Mouse (Mus musculus) liver, embryonic 14 days (tissue): ENCODE measurements around the gene Alpk1. TPM values are rescaled to one million over a fixed set of nuclear protein-coding genes. Genes with fewer than 3 reads are reported as not detected.

Experiments used
- polyA plus RNA-seq: library from polyadenylated mRNA; depleted of rRNA; stranded (reverse); fragments of >200 nt; gene quantifications from 2 replicates; pipeline ENCODE4 v1.2.3, GENCODE M21; 2012; rRNA removed

Alpk1 gene
- 0.52 and 0.70 TPM in 2 replicates for polyA plus RNA-seq

GRCm38 (mm10) chr3:127780021-127780644 is at the start of gene Alpk1:
Gene Alpk1 (minus strand): TSS chr3:127780527.

GRCm38 (mm10) chr3:127789500-127790191 is 9.3 kb upstream of the Alpk1 start, which contains the start of gene Tifa:
Gene Tifa (plus strand): TSS chr3:127789805.

GRCm38 (mm10) chr3:127633080-127634032 is 147.0 kb downstream of the Alpk1 start, which contains the start of gene Neurog2:
Gene Neurog2 (plus strand): TSS chr3:127633135.

Other genes starting within 250 kb of the Alpk1 start
- 27.9 and 28.1 TPM in 2 replicates for gene Larp7, start 227.2 kb downstream of the Alpk1 start, polyA plus RNA-seq
- gene Zgrf1, start 227.0 kb downstream of the Alpk1 start, polyA plus RNA-seq: 5.2 and 5.4 TPM in 2 replicates
- gene Neurog2, start 147.4 kb downstream of the Alpk1 start, polyA plus RNA-seq: 0.02 TPM in 2 replicates
- gene Tifa, start 9.3 kb upstream of the Alpk1 start, polyA plus RNA-seq: 8.4 and 10.3 TPM in 2 replicates
- gene Ap1ar, start 57.0 kb upstream of the Alpk1 start, polyA plus RNA-seq: 16.1 and 16.8 TPM in 2 replicates
- 22.6 and 27.5 TPM in 2 replicates for gene Fam241a, start 115.8 kb upstream of the Alpk1 start, polyA plus RNA-seq